In the genomic region with DNA sequence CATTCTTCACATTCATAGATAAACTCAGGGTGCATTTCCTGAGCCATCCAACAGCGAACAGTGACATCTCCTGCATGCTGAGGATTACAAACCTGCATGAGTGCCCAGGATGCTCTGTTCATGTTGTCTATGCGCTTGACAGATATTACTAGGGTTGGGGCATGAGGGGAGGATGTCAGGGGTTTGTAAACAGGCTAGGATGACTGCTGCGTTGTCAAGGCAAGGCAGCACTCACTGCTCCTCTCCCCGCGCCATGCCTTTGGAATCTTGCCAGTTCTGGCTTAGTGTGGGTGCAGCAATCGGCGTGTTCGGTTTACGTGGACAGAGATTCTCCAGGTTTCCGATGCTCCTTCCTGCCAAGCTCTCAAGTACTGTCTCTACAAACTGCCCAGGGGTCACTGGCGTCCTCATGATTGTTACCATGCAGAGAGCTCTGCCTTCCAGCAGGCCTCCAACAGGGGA, we compare ENCODE assay signal across 19 mouse cellular contexts. TPM values are rescaled to one million over a fixed set of nuclear protein-coding genes. Genes with fewer than 3 reads are reported as not detected.
DNase-seq lines count a peak whose midpoint lies in the region; ATAC-seq and TF ChIP-seq lines count a peak whose summit lies in the region.
"Had no signal": no experiment of that assay in that cellular context is flagged by ENCODE, and none has a peak within 500 bp of the region (broad histone marks: within the 10 kb centered on the region; RNA-seq: fewer than 3 reads in every experiment).

No protein-coding gene starts in this region.

- H3K36me3 ChIP-seq in forebrain, postnatal 0 days (ENCODE audit: insufficient read depth), result peaks cover 25% of the 10 kb centered on the region
- H3K36me3 ChIP-seq in forebrain, embryonic 15.5 days, result peaks cover 5% of the 10 kb centered on the region; the same call in 1 of the 2 replicates
- peaks cover 70% of the 10 kb centered on the region for H3K36me3 ChIP-seq in neural tube, embryonic 13.5 days
- H3K36me3 ChIP-seq: liver, embryonic 12.5 days had no signal

- ATAC-seq in forebrain, postnatal 0 days, result peak; percentile 55
- ATAC-seq in forebrain, embryonic 15.5 days (replicated peaks), result no peak
- ATAC-seq in neural tube, embryonic 13.5 days (ENCODE audit: low read depth), result no peak
- no peak for ATAC-seq in erythroblast, adult 5-6 weeks (replicated peaks; ENCODE audit: low FRiP score, poor library complexity, severe bottlenecking)
- ATAC-seq: liver, embryonic 12.5 days; Patski had no signal

- no peak overlapping the region for H3K4me2 ChIP-seq in forebrain, postnatal 0 days (ENCODE audit: low read depth)
- H3K4me2 ChIP-seq in forebrain, embryonic 15.5 days (replicated peaks), result no peak overlapping the region
- no peak overlapping the region for H3K4me2 ChIP-seq in neural tube, embryonic 13.5 days
- H3K4me2 ChIP-seq: heart, embryonic 11.5 days; liver, embryonic 12.5 days; neural tube, embryonic 12.5 days had no signal

- peak; percentile 36 for DNase-seq in forebrain, postnatal 0 days
- DNase-seq in neural tube, embryonic 10.5 days (ENCODE audit: extremely low spot score, low spot score), result no peak
- peak; percentile 30 to 47 for DNase-seq in layer of hippocampus, postnatal 25 days (ENCODE audit: extremely low spot score in 1 of 2, low spot score in 1 of 2)
- peak; percentile 49 for DNase-seq in right cerebral cortex, postnatal 25 days
- no peak for DNase-seq in lung, postnatal 25 days (ENCODE audit: low spot score)
- DNase-seq: adrenal gland, postnatal 10 days; cerebellum, adult 11 months; spleen, adult 18-20 months; thymus, adult 18-20 months had no signal

- no peaks in the 10 kb centered on the region for H3K4me1 ChIP-seq in forebrain, postnatal 0 days (ENCODE audit: insufficient read depth)
- 0 out of 2 replicates have a peak, but pooled peaks cover 6% of the 10 kb centered on the region for H3K4me1 ChIP-seq in forebrain, embryonic 15.5 days
- H3K4me1 ChIP-seq in neural tube, embryonic 13.5 days (replicated peaks), result peaks cover 36% of the 10 kb centered on the region
- H3K4me1 ChIP-seq: liver, embryonic 12.5 days had no signal

- WGBS in forebrain, postnatal 0 days, result 62% methylated on average over 11 of the region's 11 CpGs
- WGBS in forebrain, embryonic 15.5 days, result 72% methylated on average over 11 of the region's 11 CpGs
- WGBS in neural tube, embryonic 13.5 days, result 79% methylated on average over 11 of the region's 11 CpGs

- H3K9ac ChIP-seq in forebrain, postnatal 0 days, result no peak overlapping the region
- no peak overlapping the region for H3K9ac ChIP-seq in forebrain, embryonic 15.5 days (replicated peaks)
- H3K9ac ChIP-seq in neural tube, embryonic 13.5 days, result no peak overlapping the region
- H3K9ac ChIP-seq: liver, embryonic 12.5 days; neural tube, embryonic 12.5 days had no signal

- H3K27me3 ChIP-seq in forebrain, postnatal 0 days (ENCODE audit: insufficient read depth, low read length), result no peaks in the 10 kb centered on the region
- no peaks in the 10 kb centered on the region for H3K27me3 ChIP-seq in forebrain, embryonic 15.5 days
- H3K27me3 ChIP-seq in neural tube, embryonic 13.5 days, result no peaks in the 10 kb centered on the region
- H3K27me3 ChIP-seq: neural tube, embryonic 12.5 days; Patski had no signal

- H3K4me3 ChIP-seq in forebrain, postnatal 0 days (ENCODE audit: low read depth, low read length), result no peak overlapping the region
- H3K4me3 ChIP-seq in forebrain, embryonic 15.5 days, result no peak overlapping the region
- no peak overlapping the region for H3K4me3 ChIP-seq in neural tube, embryonic 13.5 days
- H3K4me3 ChIP-seq: liver, embryonic 12.5 days; neural tube, embryonic 12.5 days had no signal

- H3K9me3 ChIP-seq in forebrain, postnatal 0 days (ENCODE audit: low read length), result no peaks in the 10 kb centered on the region
- no peaks in the 10 kb centered on the region for H3K9me3 ChIP-seq in forebrain, embryonic 15.5 days
- H3K9me3 ChIP-seq in neural tube, embryonic 13.5 days, result no peaks in the 10 kb centered on the region
- H3K9me3 ChIP-seq: liver, embryonic 12.5 days; neural tube, embryonic 12.5 days had no signal

- no peak overlapping the region for H3K27ac ChIP-seq in forebrain, postnatal 0 days (ENCODE audit: low read depth, low read length)
- H3K27ac ChIP-seq in forebrain, embryonic 15.5 days (replicated peaks), result no peak overlapping the region
- H3K27ac ChIP-seq in neural tube, embryonic 13.5 days (replicated peaks), result peak overlapping the region; percentile 62; the same call in 1 of the 2 replicates
- H3K27ac ChIP-seq: liver, embryonic 12.5 days; macrophage; neural tube, embryonic 12.5 days had no signal

- peak; percentile 27; the same call in 1 of the 2 replicates for TF ChIP-seq CTCF in forebrain, postnatal 0 days (IDR thresholded peaks at IDR 0.05; ENCODE audit: low read depth)

RNA-seq across cellular contexts. Expression of gene Golt1a, which starts 29.9 kb away (rescaled TPM):
- total RNA-seq in forebrain, postnatal 0 days (2014; rRNA removed), result 0.15 and 0.29 TPM in 2 replicates
- polyA plus RNA-seq in forebrain, postnatal 0 days (2015; fragmentation: Nextera tagmentation; extraction: Ambion mirVana), result 0.19 TPM in 1 of 2 replicates, not detected in the other
- polyA plus RNA-seq in forebrain, embryonic 15.5 days (2015; fragmentation: Nextera tagmentation; extraction: Ambion mirVana), result 0.32 TPM in 1 of 2 replicates, not detected in the other
- not detected in 2 replicates for polyA plus RNA-seq in neural tube, embryonic 13.5 days (2015; fragmentation: Nextera tagmentation; extraction: Ambion mirVana)
- total RNA-seq in layer of hippocampus, postnatal 25 days (2021), result not detected
- total RNA-seq in erythroblast, adult 5-6 weeks (2015; ENCODE audit: low replicate concordance), result not detected in 2 replicates
- total RNA-seq in erythroblast, adult 5-6 weeks (2017; ENCODE audit: low replicate concordance), result not detected in 2 replicates
- polyA plus RNA-seq: embryonic facial prominence, embryonic 11.5 days; heart, embryonic 11.5 days; macrophage; neural tube, embryonic 12.5 days had no signal

RNA-seq across cellular contexts. Expression of gene Kiss1, which starts 42.0 kb away (rescaled TPM):
- total RNA-seq in forebrain, postnatal 0 days (2014; rRNA removed), result not detected in 2 replicates
- polyA plus RNA-seq in forebrain, postnatal 0 days (2015; fragmentation: Nextera tagmentation; extraction: Ambion mirVana), result not detected in 2 replicates
- not detected in 2 replicates for polyA plus RNA-seq in forebrain, embryonic 15.5 days (2015; fragmentation: Nextera tagmentation; extraction: Ambion mirVana)
- not detected in 2 replicates for polyA plus RNA-seq in neural tube, embryonic 13.5 days (2015; fragmentation: Nextera tagmentation; extraction: Ambion mirVana)
- total RNA-seq in layer of hippocampus, postnatal 25 days (2021), result not detected
- not detected in 2 replicates for total RNA-seq in erythroblast, adult 5-6 weeks (2015; ENCODE audit: low replicate concordance)
- total RNA-seq in erythroblast, adult 5-6 weeks (2017; ENCODE audit: low replicate concordance), result not detected in 2 replicates
- total RNA-seq: adrenal gland, postnatal 10 days had no signal
- polyA plus RNA-seq: embryonic facial prominence, embryonic 11.5 days; heart, embryonic 11.5 days; intestine, embryonic 14.5 days; liver, embryonic 12.5 days; macrophage; neural tube, embryonic 12.5 days; Patski had no signal

Comparison
In these comparisons a context has a peak if more than half of its experiments do, and no peak if none do; other contexts are left out.
1. DNase-seq: peak in forebrain, postnatal 0 days (single experiment), layer of hippocampus, postnatal 25 days (2 of 2) and right cerebral cortex, postnatal 25 days (single experiment); none in neural tube, embryonic 10.5 days (single experiment) and lung, postnatal 25 days (single experiment).